Mouse (Mus musculus) neural tube, embryonic 14.5 days (tissue): Measurements from ENCODE around the gene Arid1b. TPM values are rescaled to one million over a fixed set of nuclear protein-coding genes. Genes with fewer than 3 reads are reported as not detected.
A peak's percentile ranks its signal among the peaks of the same experiment; 100 is the strongest.

Source experiments
- ATAC-seq: fragments of 200-750 bp; cut with Nextera tagmentation; 2 replicates; pipeline ENCODE4 v1.8.0; 2017; ENCODE audit warnings: low read depth, mild to moderate bottlenecking, moderate TSS enrichment, moderate library complexity
- H3K27ac ChIP-seq: fragments of 300-500 bp; sonication (generic); 2 replicates; pipeline ENCODE4 v1.5.1; 2014; ENCODE audit warnings: low read depth, mild to moderate bottlenecking, control low read depth, low read length, moderate library complexity, mixed read lengths
- H3K27me3 ChIP-seq: fragments of 300-500 bp; sonication (generic); 2 replicates; pipeline ENCODE4 v1.6.1; 2014; ENCODE audit warnings: low read length; ENCODE audit not compliant: control insufficient read depth, insufficient read depth
- H3K36me3 ChIP-seq: fragments of 300-500 bp; sonication (generic); 2 replicates; pipeline ENCODE4 v1.6.1; 2014; ENCODE audit warnings: low read length, mixed read lengths; ENCODE audit not compliant: control insufficient read depth, insufficient read depth
- H3K4me1 ChIP-seq: fragments of 300-500 bp; sonication (generic); 2 replicates; pipeline ENCODE4 v1.6.1; 2014; ENCODE audit warnings: low read length; ENCODE audit not compliant: control insufficient read depth, insufficient read depth
- H3K4me2 ChIP-seq: fragments of 300-500 bp; sonication (generic); 2 replicates; pipeline ENCODE4 v1.6.1; 2014; ENCODE audit warnings: mild to moderate bottlenecking, low read depth, low read length, control low read depth
- H3K4me3 ChIP-seq: fragments of 300-500 bp; sonication (generic); 2 replicates; pipeline ENCODE4 v1.5.1; 2014; ENCODE audit warnings: low read depth, low read length, control low read depth, mixed read lengths
- H3K9ac ChIP-seq: fragments of 300-500 bp; sonication (generic); replicated peaks from 2 replicates; pipeline ENCODE4 v1.6.1; 2014; ENCODE audit warnings: low read depth, mild to moderate bottlenecking, control low read depth, low read length, mixed read lengths
- H3K9me3 ChIP-seq: fragments of 300-500 bp; sonication (generic); 2 replicates; pipeline ENCODE4 v1.6.1; 2016; ENCODE audit warnings: low read length; ENCODE audit not compliant: control insufficient read depth
- WGBS: fragments of 180-500 bp; shearing (Covaris S2); extraction: QIAGEN DNeasy Blood & Tissue Kit; methylation state at CpG from one replicate; pipeline ENCODE4 v1.1.7; 2014; 5-methylcytosine and 5-hydroxymethylcytosine counted together
- polyA plus RNA-seq: library from polyadenylated mRNA; unstranded; fragments of >200 nt; fragmentation: Nextera tagmentation; extraction: Ambion mirVana; gene quantifications from 2 replicates; pipeline ENCODE4 v1.2.1, GENCODE M21; 2014

The Arid1b gene
- polyA plus RNA-seq, 1 experiment from 2014 or later = 22.2 TPM

DNA sequence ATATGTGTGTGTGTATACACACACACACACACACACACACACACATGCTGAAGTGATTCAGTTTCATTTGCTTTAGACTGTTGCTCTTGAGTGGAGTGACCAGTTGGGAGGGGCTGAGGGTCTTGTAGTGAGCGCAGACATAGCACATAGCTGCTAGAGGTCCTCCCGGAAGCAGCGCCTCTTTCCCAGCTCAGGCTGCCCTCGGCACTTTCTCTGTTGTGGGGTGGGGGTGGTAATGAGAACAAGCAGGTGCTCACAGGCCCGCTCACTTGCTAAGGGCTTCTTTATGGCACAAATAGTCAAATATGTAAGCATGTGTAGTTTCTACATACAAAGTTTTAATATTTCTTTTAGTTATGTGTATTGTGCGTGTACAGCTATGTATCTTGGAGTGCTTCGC is 104.6 kb downstream of the Arid1b start:
- peaks cover 15% of the 10 kb centered on the region; the same call in 1 of the 2 replicates for H3K4me1 ChIP-seq
- no peak overlapping the region for H3K27ac ChIP-seq
- H3K9ac ChIP-seq = no peak overlapping the region
- 77% methylated on average over 7 of the region's 7 CpGs for WGBS
- no peak overlapping the region for H3K4me2 ChIP-seq
- no peaks in the 10 kb centered on the region for H3K27me3 ChIP-seq
- no peak overlapping the region for H3K4me3 ChIP-seq
- H3K36me3 ChIP-seq = no peaks in the 10 kb centered on the region
- no peaks in the 10 kb centered on the region for H3K9me3 ChIP-seq
- ATAC-seq = no peak

DNA sequence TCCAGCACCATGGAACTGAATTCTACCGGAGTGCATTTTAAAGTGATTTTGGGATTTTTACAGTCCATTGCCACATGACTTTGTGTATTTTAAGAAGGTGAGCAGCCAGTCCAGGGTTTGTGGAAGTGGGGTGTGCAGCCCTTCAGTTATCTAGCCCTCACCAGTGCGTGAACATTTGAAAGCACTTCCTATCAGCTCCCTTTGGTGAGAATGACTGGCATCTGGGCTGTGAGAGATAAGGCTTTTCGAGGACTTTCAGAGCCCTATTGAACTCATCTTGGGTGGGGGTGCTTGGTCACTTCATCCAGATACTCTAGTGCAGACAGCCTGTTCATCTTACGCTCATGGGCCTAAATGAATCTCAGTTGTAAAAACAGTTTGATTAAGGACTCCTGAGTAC is 105.1 kb downstream of the Arid1b start:
- WGBS = 89% methylated on average over 4 of the region's 4 CpGs
- no peaks in the 10 kb centered on the region for H3K9me3 ChIP-seq
- ATAC-seq = no peak
- H3K36me3 ChIP-seq = no peaks in the 10 kb centered on the region
- no peak overlapping the region for H3K27ac ChIP-seq
- H3K4me2 ChIP-seq = no peak overlapping the region
- H3K27me3 ChIP-seq = no peaks in the 10 kb centered on the region
- no peak overlapping the region for H3K4me3 ChIP-seq
- peaks cover 19% of the 10 kb centered on the region; the same call in 1 of the 2 replicates for H3K4me1 ChIP-seq
- H3K9ac ChIP-seq = no peak overlapping the region

DNA sequence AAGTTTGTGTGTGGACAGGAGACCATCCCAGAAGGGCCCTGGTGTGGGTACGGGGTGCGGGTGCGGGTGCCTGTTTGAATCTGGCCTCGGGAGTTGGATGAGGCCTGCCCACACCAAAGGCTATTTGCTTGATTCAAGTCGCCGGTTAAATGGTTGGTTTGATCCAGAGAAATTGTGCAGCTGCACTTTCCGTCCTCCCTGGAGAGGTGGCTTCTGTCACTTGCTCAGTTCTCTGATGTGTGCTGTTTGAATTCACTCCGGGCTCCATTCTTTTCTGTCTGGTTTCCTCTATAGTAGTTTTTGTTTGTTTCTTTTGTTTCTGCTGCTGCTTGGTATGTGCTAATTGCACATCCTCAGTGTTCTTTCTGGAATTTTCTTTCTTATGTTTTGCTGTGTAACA is 107.0 kb downstream of the Arid1b start:
- Histone ChIP-seq H3K4me1 (peaks cover 29% of the 10 kb centered on the region; the same call in 1 of the 2 replicates), H3K4me3 (no peak overlapping the region), H3K36me3 (no peaks in the 10 kb centered on the region), H3K4me2 (no peak overlapping the region), H3K27me3 (no peaks in the 10 kb centered on the region), H3K9me3 (no peaks in the 10 kb centered on the region), H3K9ac (no peak overlapping the region), H3K27ac (no peak overlapping the region)
- 60% methylated on average over 8 of the region's 8 CpGs for WGBS
- no peak for ATAC-seq

- Histone ChIP-seq H3K9me3 (no peaks in the 10 kb centered on the region), H3K4me3 (no peak overlapping the region), H3K9ac (no peak overlapping the region), H3K36me3 (no peaks in the 10 kb centered on the region), H3K27me3 (no peaks in the 10 kb centered on the region), H3K27ac (no peak overlapping the region), H3K4me1 (peaks cover 32% of the 10 kb centered on the region; the same call in 1 of the 2 replicates), H3K4me2 (no peak overlapping the region)
- 40% methylated on average over 2 of the region's 2 CpGs for WGBS
- ATAC-seq = no peak
These were observed 107.8 kb downstream of the Arid1b start for GRCm38 (mm10) chr17:5101887-5102286.

- Histone ChIP-seq H3K4me1 (peaks cover 47% of the 10 kb centered on the region; the same call in 1 of the 2 replicates), H3K27ac (no peak overlapping the region), H3K27me3 (no peaks in the 10 kb centered on the region), H3K9me3 (no peaks in the 10 kb centered on the region), H3K36me3 (no peaks in the 10 kb centered on the region), H3K4me3 (no peak overlapping the region), H3K9ac (no peak overlapping the region), H3K4me2 (no peak overlapping the region)
- 42% methylated on average over 6 of the region's 6 CpGs for WGBS
- peak; percentile 15; the same call in 1 of the 2 replicates for ATAC-seq
These were observed 111.6 kb downstream of the Arid1b start for GRCm38 (mm10) chr17:5105746-5106145.

DNA sequence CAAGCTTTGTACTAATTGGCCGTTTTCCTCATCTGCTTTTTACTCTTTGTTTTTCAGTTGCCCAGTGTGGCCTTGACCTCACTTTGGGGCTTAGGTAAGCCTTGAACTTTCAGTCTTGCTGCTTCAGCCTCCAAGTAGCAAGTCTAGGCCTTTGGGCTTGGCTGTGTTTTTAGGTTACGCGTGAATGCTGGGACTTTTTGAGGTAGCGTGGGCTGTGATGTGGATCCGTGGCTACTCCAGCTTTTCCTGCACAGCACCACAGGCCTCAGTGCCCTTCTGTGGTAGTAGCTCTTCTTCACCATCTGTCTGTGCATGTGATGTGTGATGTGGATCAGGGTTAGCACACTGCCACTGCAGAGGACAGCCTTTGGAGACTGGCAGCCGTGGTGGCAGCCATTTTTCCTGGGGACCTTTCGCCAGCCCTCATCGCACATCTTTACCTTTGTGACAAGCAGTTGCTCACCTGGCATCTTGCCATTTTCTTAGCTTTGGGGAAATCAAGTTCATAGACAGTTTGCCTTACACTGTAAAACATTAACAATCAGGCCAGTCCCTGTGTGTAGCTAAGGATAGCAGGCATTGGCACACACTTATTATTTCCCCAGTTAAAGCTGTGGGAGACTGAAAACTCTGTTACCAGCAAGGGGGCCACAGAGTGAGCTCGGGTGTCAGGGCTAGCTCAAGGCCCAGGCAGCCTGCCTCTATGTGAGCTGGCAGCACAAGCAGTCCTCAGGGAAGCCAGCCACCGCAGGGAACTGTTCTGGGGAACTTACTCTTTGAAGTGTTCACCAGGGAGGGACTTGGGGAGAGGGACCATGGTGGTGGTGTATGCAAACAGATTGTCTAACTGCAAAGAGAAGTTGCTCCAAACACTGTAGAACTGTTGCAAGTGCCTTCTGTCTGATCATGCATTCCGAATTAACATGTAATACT is 112.4 kb downstream of the Arid1b start:
- Histone ChIP-seq H3K27ac (no peak overlapping the region), H3K4me2 (no peak overlapping the region), H3K9ac (no peak overlapping the region), H3K9me3 (no peaks in the 10 kb centered on the region), H3K27me3 (no peaks in the 10 kb centered on the region), H3K4me1 (peaks cover 44% of the 10 kb centered on the region; the same call in 1 of the 2 replicates), H3K36me3 (no peaks in the 10 kb centered on the region), H3K4me3 (no peak overlapping the region)
- 73% methylated on average over 11 of the region's 11 CpGs for WGBS
- peak; percentile 25; the same call in 1 of the 2 replicates for ATAC-seq

GRCm38 (mm10) chr17:5107501-5107900 is 113.4 kb downstream of the Arid1b start:
- Histone ChIP-seq H3K9me3 (no peaks in the 10 kb centered on the region), H3K27me3 (no peaks in the 10 kb centered on the region), H3K4me2 (no peak overlapping the region), H3K27ac (no peak overlapping the region), H3K4me3 (no peak overlapping the region), H3K9ac (no peak overlapping the region), H3K4me1 (peaks cover 40% of the 10 kb centered on the region; the same call in 1 of the 2 replicates), H3K36me3 (no peaks in the 10 kb centered on the region)
- 76% methylated on average over 4 of the region's 4 CpGs for WGBS
- no peak for ATAC-seq

DNA sequence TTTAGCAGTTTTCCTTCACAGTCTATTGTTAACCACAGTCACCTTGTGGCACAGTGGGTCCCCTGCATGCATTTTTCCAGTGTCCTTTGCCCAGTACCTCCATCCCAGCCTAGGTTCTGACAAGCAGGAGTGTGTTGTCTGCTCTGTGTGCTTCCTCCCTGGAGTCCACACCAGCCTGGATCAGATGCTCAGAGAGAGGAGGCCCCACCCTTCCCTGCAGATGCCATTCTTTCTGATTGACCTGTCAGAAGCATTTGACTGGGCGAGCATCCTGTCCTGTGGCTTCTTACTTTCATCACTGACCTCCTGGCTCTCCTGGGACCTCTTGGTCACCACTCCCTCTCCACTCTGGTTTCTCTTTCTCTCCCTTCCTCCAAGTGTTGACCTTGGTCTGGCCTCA is 113.9 kb downstream of the Arid1b start:
- no peak overlapping the region for H3K4me3 ChIP-seq
- H3K9me3 ChIP-seq = no peaks in the 10 kb centered on the region
- H3K36me3 ChIP-seq = no peaks in the 10 kb centered on the region
- H3K9ac ChIP-seq = no peak overlapping the region
- WGBS = 82% methylated on average over 1 of the region's 1 CpGs
- H3K4me1 ChIP-seq = peaks cover 40% of the 10 kb centered on the region; the same call in 1 of the 2 replicates
- no peak overlapping the region for H3K4me2 ChIP-seq
- no peak overlapping the region for H3K27ac ChIP-seq
- ATAC-seq = no peak
- H3K27me3 ChIP-seq = no peaks in the 10 kb centered on the region

- 82% methylated on average over 2 of the region's 2 CpGs for WGBS
- H3K4me1 ChIP-seq = peaks cover 40% of the 10 kb centered on the region; the same call in 1 of the 2 replicates
- no peak overlapping the region for H3K27ac ChIP-seq
These were observed 114.5 kb downstream of the Arid1b start for GRCm38 (mm10) chr17:5108546-5109142.

More at GRCm38 (mm10) chr17:5108546-5109142, 114.5 kb downstream of the Arid1b start:
- no peaks in the 10 kb centered on the region for H3K9me3 ChIP-seq
- no peaks in the 10 kb centered on the region for H3K36me3 ChIP-seq
- no peak overlapping the region for H3K4me3 ChIP-seq
- H3K9ac ChIP-seq = no peak overlapping the region
- ATAC-seq = no peak
- no peak overlapping the region for H3K4me2 ChIP-seq
- H3K27me3 ChIP-seq = no peaks in the 10 kb centered on the region
